Mouse (Mus musculus) G1E (cell line): ENCODE results near the gene Anapc15-ps.

Experiments
- CTCF ChIP-seq: IDR thresholded peaks from 2 replicates; pipeline ENCODE4 v1.5.1; 2012; ENCODE audit warnings: low read depth, low read length, inconsistent platforms, mixed read lengths
- POLR2AphosphoS5 ChIP-seq: IDR thresholded peaks from 2 replicates; pipeline ENCODE4 v1.6.1; 2012; ENCODE audit warnings: low read depth, low read length, inconsistent platforms; ENCODE audit not compliant: insufficient replicate concordance

GRCm38 (mm10) chr10:95665426-95665990 lies 7.7 kb downstream of the Anapc15-ps start:
- TF ChIP-seq CTCF = no peak
- no peak for TF ChIP-seq POLR2AphosphoS5
